Mouse (Mus musculus) Muller cell, postnatal 12 days (primary cell): ENCODE measurements around the gene Tagap.
"Not testable (repeated sequence)": the region's sequence is repeated elsewhere in the genome, so short reads cannot be mapped to it uniquely, and the experiment has no call there.

Experiments
- DNase-seq: peaks from one replicate; pipeline ENCODE4 v3.0.0-alpha.2; 2015; ENCODE audit errors: inconsistent ontology term

Tagap gene

GRCm38 (mm10) chr17:7968490-7968889 lies 42.7 kb downstream of the Tagap start:
- not testable (repeated sequence) for DNase-seq

- DNase-seq: not testable (repeated sequence)
Observed at GRCm38 (mm10) chr17:7969782-7970181, 44.0 kb downstream of the Tagap start.

DNA sequence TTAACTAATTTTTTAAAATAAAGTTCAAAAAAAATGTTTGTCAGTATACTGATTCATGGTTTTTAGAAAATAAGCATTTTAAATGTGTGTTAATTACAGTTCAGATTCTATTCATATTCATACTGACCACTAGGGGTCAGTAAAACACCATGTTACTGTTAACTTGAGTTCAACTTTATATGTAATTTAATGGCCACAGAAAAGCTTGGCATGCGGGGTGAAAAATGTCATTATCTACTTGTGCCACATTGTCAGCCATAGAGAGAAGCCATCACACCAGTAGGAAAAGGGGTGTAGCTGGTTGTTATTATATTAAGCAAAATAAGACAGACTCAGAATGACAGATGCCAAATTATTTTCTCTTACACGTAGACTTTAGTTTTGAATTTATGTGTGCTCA lies 57.7 kb downstream of the Tagap start:
- not testable (repeated sequence) for DNase-seq
